Mouse (Mus musculus) ES-CJ7 (cell line): ENCODE measurements around the gene Bpifb2.
"Not testable (repeated sequence)": the region's sequence is repeated elsewhere in the genome, so short reads cannot be mapped to it uniquely, and the experiment has no call there.

Source experiments
- DNase-seq: peaks from one replicate; pipeline ENCODE4 v3.0.0; 2011; ENCODE audit warnings: low read depth, low spot score

The Bpifb2 gene

DNA sequence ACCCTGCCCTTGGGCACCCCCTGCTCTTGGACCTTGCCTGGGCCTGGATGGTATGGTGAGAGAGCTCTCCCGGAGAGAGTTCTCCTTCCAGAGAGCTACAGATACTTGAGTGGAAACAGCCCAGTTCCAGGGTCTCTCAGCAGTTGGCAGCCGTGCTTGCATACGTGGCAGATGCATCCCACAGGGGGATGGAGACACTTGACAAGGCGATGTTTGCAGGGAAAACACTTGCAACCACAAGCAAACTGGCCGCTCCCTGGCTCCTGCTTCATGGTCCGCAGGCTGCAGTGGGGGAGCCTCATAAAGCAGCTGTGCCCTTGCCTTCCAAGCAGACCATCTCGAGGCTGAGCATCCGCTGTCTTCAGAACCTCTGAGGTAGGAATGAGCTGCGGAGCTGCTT, at the start of gene Bpifb2:
Gene Bpifb2, plus strand, starts transcription at position 301 of the 400 bp plus-strand sequence.
- DNase-seq = no peak

- not testable (repeated sequence) for DNase-seq
Measured at GRCm38 (mm10) chr2:153825900-153826299, 48.9 kb upstream of the Bpifb2 start.

DNA sequence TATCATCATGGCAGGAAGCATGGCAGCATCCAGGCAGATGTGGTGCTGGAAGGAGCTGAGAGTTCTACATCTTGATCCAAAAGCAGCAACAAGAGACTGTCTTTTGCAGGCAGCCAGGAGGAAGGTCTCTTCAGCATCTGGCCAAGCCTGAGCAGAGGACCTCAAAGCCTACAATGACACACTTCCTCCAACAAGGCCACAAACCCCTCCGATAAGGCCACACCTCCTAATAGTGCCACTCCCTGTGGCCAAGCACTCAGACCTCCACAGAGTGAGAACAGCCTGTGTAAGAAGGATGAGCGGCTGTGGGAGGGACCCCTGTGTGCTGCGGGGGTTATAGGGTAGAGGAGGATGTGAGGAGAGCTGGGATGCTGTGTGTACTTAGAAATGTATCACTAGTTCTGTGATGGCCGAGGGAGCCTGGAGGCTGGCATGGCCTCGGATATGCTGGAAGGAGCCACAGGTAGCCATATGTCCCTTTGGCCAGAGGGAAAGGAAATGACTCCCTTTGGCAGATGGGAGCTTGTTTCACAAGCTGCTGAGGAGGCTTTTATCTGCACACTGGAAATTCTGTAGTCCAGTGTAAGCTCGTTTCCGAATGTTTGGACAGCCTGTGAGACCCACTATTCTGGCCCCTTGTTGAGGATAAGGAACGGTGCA, 47.5 kb upstream of the Bpifb2 start:
- DNase-seq = no peak

DNA sequence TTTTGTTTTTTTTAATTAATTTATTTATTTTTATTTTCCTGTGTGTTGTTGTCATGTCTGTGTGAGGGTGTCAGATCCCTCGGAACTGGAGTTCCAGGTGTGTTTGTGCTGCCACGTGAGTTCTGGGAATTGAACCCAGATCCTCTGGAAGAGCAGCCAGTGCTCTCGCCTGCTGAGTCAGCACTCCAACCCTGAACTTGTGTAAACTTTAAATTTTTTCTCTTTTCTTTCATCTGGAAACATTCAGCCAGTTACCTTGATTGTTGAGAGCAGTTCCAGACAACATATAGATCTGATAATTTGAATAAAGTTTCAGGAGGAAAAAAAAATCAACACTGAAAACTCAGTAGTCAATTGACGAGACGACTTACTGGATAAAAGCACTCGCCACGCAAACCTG, 46.1 kb upstream of the Bpifb2 start:
- no peak for DNase-seq

DNA sequence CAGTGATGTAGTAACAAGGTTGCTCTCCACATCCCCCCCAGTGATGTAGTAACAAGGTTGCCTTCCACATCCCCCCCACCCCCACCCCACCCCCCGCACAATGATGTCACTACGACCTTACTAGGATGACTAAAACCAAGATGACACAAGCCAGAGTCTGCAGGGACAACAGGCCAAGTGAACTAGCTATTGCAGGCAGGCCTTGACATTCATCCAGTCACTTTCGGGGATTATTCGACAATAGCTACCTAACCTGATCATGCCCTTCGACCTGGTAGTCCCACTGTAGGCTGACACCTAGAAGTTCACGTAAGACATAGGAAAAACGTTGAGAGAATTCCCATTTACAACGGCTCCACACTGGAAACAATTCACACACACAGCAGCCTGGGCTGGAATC, 41.6 kb upstream of the Bpifb2 start:
- DNase-seq = no peak

DNA sequence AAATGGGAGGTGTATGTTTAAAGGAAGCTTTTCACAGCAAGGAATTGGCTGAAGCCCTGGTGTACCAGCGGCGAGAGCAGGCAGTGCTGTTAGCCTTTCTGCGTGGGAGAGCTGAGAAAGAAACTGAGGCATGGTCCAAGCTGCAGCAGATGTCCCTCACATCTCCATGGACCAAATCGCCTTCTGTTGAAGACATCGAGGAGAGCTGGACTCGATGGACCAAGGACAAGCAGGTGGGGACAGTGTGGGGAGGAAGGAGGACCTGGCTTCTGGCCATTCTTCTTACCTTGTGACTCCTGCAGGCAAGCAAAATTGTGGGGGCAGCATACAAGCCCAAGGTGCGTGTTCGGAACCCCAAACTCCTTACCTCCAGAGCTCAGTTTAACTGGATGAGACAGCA, 32.0 kb upstream of the Bpifb2 start:
- DNase-seq = no peak

DNA sequence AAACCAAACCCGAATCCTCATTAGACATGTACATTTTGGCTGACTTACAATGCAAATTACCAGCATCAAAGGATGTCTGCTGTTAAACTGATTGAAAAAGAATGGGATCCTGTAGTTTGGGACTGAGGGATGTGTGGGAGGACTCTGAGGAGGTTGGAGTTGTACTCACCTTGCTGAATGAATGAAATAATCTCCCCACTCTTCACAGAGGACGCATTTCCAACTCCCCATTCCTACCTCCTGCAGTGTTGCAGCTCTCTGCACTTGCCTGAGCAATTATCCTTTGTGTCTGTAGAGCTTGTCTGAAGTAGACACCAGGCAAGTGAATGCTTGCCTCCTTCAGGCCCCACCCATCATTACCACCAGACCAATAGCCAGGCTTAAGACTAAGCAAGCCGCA, 26.5 kb upstream of the Bpifb2 start:
- peak; percentile 51 for DNase-seq

- DNase-seq = peak; percentile 67
Measured at GRCm38 (mm10) chr2:153850351-153851029, 24.4 kb upstream of the Bpifb2 start.

DNA sequence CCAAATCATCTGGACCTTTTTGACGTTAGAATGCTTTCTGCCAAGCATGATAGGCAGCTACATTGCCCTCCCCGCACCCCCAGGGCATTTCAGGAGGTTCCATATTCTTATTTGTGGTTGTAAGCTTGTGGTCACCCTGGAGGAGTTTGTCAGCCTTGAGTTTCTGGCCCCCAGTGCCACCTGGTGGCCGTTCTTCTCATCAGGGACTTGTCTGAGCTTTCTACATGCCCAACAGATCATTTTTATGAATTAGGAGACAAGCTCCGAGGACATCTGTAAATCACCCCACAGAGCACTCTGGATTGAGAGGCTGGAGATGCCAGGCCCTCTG, 23.9 kb upstream of the Bpifb2 start:
- DNase-seq = peak; percentile 50

DNA sequence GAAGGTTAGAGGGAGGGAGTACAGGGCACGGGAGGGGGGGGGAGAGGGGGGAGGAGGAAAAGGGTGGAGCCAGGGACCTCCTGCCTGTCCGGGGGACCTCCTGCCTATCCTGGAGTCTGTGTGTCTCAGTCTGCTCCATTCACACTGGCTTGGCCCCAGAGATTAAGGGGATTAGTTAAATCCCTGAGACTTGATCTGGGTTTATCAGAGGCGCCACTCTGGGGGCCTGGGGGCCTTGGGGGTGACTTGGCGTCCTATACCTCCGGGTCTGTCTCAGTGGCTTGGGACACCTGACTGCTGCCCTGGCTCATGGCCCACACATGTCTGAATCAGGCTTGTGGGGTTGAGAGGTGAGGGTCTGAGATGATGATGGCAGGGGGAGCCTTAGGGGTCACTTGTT, 21.3 kb upstream of the Bpifb2 start:
- no peak for DNase-seq

DNA sequence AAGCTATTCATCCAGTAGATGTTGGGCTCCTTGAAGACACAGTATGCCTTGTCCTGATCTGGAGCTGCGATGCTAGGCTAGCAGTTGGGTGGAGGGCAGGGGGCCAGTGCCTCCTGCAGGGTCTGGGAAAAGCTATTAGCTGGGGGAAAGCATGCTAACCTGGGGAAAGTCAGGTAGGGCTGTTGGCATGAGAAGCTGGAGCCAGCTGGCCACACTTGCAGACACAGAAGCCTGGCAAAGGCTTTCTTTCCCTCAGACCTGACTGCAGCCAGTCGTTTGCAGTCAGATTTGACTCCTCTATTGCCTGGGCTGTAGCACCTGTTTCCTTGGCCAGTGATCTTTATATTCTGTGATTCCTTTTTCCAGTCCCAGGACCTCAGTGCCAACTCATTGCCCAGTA, 15.3 kb upstream of the Bpifb2 start:
- DNase-seq = no peak

GRCm38 (mm10) chr2:153860315-153860714, 14.5 kb upstream of the Bpifb2 start:
- no peak for DNase-seq

- no peak for DNase-seq
Measured at GRCm38 (mm10) chr2:153860715-153861114, 14.1 kb upstream of the Bpifb2 start.

DNA sequence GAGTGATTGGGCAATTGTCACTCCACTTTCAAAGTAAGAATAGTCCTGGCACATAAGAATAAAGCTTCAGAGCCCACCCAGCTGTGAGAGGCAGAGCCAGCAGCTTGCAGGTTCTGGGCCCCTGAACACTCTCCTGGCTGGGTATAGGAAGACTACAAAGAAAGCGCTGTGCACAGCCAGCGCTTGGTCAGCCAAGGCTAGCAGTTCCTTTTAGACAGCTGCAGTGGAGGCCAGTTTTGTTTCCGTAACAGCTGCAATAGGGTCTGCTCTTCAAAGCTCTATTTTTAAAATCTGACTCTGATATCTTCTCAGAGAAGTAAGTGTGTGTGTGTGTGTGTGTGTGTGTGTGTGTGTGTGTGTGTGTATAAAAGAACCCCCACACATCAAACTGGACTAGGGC, 12.9 kb upstream of the Bpifb2 start:
- DNase-seq = no peak

DNA sequence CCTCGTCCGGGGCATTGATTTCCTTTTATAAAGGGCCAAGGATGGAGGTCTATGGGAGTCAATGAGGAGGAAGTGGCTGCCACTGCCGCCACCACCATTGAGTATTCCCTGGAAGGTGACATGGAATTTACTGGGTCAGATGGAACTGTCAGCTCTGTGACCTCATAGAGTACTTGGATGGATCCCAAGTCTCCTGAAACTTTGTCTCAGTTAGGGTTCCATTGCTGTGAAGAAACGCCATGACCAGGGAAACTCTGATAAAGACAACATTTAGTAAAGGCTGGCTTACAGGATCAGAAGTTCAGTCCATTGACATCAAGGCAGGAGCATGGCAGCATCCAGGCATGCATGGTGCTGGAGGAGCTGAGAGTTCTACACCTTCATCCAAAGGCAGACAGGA, 3.9 kb upstream of the Bpifb2 start, which contains the start of gene Sun5:
Gene Sun5, minus strand, starts transcription at position 101 of the 400 bp plus-strand sequence.
- DNase-seq = no peak

DNA sequence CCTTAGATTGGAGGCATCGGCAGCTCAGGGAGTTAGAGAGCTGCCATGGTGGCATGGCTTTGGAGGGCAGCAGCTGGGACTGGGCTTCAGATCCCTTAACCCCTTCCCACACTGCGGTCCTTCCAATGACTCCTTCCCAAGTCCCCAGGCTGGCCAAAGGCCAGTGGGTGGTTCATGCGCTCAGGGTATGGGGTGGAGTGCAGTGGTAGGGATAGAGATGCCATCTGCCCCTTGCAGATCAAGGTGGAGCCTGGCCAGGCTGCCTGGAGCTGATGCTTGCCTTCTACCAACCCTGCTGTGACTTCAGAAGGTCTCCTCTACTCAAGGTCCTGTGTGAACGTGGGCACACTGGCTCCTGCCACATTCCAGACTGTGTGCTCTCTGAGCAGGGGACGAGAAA, 24.3 kb downstream of the Bpifb2 start:
- DNase-seq = no peak

- no peak for DNase-seq
Measured at GRCm38 (mm10) chr2:153900088-153900487, 25.2 kb downstream of the Bpifb2 start, which contains the start of gene Bpifb6. Gene Bpifb6 (plus strand): TSS chr2:153900388.

GRCm38 (mm10) chr2:153902726-153903125, 27.9 kb downstream of the Bpifb2 start:
- DNase-seq = no peak

- DNase-seq = no peak
Measured at GRCm38 (mm10) chr2:153906626-153907025, 31.8 kb downstream of the Bpifb2 start.

- no peak for DNase-seq
Measured at GRCm38 (mm10) chr2:153914151-153914550, 39.3 kb downstream of the Bpifb2 start.

DNA sequence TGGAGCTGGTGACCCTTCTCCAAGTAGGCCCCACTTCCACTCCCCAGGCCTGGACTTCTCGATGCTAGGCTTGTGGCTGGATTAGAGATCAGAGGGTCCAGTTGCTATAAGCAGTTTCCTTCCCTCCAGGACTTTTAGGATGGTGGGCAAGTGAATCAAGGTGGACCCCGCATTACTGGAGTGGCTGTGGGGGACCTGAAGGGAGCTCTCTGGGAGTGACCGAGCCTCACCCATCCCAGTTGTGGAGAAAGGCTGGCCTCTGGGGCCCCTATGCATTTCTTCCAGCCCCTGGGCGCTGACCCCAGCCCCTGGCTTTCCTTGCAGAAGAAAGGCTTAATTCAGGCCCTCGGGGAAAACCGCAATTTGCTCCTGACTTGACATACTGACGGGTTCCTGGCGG, 43.1 kb downstream of the Bpifb2 start, which contains the start of gene Bpifb3:
Gene Bpifb3, plus strand, starts transcription at position 301 of the 400 bp plus-strand sequence.
- no peak for DNase-seq

- no peak for DNase-seq
Measured at GRCm38 (mm10) chr2:153921246-153921645, 46.4 kb downstream of the Bpifb2 start.

DNA sequence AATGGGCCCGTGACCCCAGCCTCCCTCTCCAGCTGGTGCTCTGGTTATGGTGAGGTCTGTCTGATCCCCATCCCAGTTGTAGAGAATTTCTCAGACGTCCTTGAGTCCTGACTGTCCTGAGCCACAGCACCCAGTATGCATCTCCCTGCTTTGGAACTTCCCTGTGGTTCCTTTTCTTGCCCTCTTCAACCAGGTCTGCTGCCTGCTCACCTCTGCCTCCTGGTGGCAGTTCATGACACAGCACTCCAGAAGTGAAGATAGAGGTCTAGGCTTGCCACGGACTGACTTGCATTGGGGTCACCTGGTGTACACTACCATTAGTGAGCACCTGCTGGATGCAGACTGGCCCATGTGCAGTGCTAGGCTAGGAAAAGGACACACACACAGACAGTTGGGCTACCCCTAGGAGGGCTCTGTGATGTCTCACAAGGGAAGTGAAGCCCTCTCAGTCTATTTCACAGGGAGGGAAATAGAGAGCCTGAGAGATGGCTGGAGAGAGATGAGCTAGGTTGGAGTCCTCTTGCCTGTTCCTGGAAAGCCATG, 55.1 kb downstream of the Bpifb2 start:
- DNase-seq = peak; percentile 65
